Mouse (Mus musculus) testis, postnatal 10 days (tissue): ENCODE data around the gene B3gnt9.
"Not testable (repeated sequence)": the region's sequence is repeated elsewhere in the genome, so short reads cannot be mapped to it uniquely, and the experiment has no call there.

Source experiments
- DNase-seq: peaks from one replicate; pipeline ENCODE4 v3.0.0; 2021; ENCODE audit warnings: low spot score

B3gnt9 gene

GRCm38 (mm10) chr8:105258911-105259720 is 4.2 kb upstream of the B3gnt9 start:
- DNase-seq, result peak; percentile 55

DNA sequence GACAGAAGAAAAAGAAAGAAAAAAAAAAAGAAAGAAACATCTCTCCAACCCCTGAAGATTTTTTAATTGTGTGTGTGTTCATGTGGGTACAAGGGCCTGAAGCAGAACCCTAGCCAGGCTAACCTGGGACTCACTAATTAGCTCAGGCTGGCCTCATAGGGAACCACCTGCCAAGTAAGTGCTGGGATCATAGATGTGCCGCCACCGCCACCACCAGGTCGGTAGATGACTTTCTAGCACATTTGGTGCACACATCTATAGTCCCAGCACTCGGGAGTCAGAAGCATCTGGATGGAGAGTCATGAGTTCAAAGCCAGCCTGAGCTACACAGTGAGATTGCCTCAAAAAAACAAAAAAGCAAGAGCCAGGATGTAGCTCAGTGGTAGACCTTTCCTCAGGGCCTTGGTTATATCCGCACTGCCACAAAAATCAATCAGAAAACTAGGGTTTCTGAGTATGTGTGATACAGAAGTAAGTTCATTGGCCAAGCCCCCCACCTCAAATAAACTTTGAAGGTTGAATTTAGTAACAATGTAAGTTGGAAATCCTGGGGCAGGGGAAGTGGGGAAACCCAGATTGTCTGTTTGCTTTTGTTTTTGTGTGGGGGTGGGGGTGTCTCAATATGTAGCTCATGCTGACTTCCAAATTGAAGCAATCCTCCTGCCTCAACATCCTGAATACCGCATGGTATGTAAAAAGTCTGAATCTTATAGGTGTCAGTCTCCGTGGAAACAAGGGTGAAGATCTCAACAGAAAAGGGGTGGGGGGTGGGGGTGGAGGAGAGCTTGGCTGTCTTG is 2.6 kb upstream of the B3gnt9 start:
- peak; percentile 30 for DNase-seq

DNA sequence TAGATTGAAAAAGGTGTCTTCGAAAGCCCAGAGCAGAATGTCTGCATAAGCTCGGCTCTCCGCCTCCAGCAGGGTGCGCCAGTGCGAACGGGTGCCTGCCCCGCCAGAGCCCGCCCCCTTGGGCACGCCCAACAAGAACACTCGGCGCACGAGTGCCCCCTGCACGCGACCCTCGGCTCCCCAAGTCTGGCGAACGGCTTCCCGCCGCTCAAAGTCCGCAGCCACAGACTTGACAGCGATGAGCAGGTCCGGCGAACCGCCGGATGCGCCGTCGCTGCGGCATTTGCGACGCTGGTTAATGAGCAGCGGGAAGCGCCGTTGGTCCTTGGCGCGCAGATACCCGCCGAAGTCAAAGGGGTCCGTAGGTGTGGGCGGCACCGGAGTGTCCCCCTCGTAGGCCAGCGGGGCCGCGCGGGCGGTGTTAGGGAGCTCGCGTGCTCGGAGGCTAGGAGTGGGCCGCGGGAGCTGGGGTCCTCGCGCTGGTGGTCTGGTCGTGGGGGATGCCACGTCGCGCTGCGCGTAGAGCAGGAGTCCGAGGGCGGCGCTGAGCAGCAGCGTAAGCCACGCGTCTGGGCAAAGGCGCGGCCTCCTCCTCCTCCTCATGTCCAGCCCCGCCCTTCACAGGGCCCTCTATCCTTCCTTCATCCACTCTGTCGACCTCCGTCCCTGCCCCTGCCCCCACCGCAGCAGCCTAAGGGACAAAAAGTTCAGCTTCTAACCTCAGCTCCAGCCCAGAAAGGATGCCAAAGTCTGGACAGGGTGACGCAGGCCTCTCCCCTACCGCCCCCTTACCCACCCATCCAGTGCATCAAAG is 594 bp downstream of the B3gnt9 start:
- DNase-seq, result peak; percentile 97

DNA sequence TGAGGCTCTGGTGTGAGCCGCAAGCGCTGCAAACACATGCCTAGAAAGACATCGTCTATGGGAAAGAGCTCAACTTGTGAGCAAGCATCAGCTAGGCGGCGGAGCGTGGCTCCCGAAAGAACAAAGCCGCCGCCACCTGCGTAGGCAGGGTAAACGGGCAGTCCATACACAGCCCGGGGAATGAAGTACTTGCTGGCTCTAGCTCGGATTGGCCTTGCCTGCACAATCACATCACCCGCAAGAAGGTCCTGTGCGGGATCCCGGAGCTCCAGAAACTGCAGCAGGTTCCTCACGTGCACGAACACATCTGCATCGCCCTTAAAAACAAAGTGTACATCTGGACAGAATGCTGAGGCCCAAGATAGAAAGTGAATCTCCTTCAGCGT is 1.2 kb downstream of the B3gnt9 start:
- DNase-seq, result no peak

GRCm38 (mm10) chr8:105252680-105253537 is 2.0 kb downstream of the B3gnt9 start:
- DNase-seq, result no peak

DNA sequence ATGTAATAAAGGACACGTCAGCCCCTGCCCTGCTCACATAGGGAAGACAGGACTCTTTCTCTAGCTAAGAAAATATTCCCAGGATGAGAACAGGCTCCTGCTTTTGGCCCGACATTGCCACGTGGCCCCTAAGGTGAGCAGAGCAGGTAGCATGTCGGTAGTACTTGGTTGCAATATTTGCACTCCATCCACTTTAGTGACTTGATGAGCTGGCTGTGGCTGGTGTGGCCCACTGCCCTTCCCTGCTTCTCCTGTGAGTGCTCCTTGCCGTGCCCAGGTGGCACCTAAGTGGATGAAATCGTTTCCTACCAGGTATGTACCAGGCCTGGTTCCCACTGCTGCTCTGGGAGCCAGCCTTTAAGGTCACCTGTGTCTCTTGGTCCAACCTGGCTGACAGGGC is 3.0 kb downstream of the B3gnt9 start:
- no peak for DNase-seq

DNA sequence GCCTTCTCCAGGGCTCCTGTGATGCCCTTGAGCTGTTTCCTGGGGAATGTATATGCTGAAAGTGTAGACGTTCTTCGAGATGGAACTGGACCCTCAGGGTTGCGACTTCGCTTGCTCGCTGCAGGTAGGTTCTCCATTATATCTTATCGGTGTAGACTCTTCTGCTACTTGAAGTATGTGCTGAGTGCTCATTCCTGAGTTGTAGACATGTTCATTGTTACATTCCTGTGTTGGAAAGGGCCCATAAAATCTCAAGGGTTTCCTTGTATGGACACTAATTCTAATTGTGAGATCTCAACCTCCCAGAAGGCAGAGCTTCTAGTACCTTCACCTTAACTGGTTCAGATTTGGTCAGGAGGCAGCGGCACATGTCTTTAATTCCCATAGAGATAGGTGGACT is 13.9 kb downstream of the B3gnt9 start:
- DNase-seq, result no peak

DNA sequence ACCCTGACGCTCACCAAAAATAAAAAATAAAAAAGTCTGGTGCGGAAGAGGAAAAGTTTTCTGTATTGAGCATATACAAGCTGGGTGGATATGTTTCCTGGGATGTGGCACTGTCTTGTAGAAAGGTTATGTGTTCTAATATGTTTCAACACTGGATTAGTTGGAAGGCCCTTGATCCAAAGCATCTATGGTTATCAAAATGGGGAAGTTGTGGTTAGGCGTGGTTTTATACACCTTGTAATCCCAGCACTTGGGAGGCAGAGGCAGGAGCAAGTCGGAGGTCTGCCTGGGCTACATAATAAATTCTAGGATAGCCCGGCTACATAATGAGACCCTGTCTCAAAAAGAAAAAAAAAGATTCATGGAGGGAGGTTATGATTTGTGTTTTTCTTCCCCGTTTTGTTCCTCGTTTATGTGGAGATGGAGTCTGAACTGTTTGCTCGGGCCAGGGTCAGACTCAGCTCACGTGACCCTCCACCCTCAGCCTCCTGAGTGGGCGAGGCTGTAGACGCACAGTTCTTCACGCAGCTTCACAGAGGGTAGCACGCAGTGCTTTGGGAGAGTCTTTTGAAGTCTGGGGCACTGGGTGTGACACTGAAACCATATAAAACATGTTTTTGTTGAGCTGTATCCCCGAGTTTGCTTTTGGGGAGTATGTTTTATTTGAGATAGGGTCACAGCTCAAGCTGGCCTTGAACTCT is 17.4 kb downstream of the B3gnt9 start:
- DNase-seq, result no peak

GRCm38 (mm10) chr8:105235206-105235605 is 19.7 kb downstream of the B3gnt9 start:
- no peak for DNase-seq

- DNase-seq, result no peak
Measured at GRCm38 (mm10) chr8:105233126-105233935, 21.6 kb downstream of the B3gnt9 start.

DNA sequence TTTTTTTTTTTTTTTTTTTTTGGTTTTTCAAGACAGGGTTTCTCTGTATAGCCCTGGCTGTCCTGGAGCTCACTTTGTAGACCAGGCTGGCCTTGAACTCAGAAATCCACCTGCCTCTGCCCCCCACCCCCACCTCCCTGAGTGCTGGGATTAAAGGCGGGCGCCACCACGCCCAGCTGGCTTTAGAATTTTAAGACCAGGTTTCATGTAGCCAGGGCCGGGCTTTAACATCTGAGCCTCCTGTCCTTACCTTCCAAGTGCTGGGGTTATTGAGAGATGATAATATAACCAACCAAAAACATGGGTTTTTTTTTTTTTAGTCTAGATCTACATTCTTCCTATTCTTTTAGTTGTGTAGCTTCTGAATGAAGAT is 22.6 kb downstream of the B3gnt9 start:
- not testable (repeated sequence) for DNase-seq

- no peak for DNase-seq
Measured at GRCm38 (mm10) chr8:105231503-105232320, 23.2 kb downstream of the B3gnt9 start.

DNA sequence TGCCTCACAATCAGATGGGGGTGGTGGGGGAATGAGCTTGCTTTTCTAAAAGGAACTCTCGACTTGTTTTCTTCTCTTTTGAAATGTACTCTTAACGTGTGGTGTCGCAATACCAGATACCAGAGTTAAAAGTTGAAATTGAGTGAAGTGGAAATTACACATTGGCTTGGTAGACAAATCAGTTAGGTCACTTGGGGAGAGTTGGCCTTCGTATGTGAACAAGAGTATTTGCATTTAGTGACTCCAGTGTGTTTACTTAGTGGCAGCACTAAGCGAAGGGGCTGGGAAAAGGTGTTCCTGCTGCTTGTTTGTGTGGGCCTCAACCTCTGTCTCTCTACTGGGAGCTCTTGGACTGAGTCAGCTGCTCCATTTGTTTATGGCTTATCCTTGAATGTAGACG is 29.0 kb downstream of the B3gnt9 start:
- DNase-seq, result no peak

- no peak for DNase-seq
Measured at GRCm38 (mm10) chr8:105225272-105225593, 29.7 kb downstream of the B3gnt9 start.

DNA sequence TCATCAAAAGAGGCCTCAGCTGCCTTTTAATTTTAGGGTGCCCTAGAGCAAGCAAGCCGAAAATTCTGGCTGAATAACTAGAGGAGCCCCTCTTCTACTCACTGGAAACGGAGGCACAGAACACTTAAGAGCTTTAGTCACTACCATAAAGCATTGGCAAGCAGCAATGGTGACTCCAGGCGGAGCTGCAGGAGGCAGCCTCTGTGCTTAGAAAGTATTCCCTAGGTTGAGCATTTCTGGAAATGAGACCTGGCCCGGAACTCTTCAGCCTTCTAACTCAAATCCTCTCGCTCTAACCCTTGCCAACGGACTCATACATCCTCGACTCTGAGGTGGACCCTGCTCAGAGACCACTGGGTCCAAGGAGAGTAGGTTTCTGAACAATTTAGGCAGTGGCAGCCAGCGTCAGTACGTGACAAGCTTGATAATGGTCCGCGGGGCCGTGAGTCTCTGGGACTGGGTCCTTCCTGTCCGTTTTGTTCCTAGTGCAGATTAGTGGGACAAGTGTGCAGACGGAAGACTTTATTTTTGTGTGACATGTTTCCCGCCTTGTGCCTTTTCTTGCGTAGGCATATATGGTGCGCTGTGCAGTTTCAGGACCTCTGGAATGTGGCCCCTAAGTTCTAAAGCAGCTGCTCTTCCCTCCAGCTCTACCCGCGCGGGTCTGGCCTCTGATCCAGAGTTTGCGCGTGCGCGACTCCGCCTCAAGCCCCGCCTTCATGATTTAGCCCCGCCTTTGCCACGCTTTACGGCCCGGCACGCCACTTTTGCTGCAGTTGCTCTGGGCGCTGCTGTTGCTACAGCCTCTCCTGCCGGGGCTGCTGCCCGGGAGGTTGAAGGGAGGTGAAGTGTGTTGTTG is 30.3 kb downstream of the B3gnt9 start, which contains the start of gene D230025D16Rik:
D230025D16Rik (plus strand) TSS at position 733 of the 859 bp plus-strand sequence.
- peak; percentile 98 for DNase-seq

DNA sequence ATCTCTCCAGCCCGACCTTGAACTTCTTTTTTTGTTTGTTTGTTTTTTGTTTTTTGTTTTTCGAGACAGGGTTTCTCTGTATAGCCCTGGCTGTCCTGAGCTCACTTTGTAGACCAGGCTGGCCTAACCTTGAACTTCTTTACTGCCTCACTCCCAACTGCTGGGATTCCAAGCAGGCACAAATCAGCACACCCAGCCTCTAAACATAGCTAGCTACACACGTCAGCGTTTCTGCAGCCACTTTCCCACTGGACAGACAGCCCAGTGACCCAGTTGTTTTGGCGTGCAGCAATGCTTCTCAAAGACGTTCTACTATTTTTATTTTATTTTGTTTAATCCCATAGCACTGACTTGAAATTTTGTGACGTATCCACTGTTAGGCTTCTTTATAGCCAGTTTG is 31.1 kb downstream of the B3gnt9 start:
- DNase-seq, result no peak

- no peak for DNase-seq
Measured at GRCm38 (mm10) chr8:105217926-105218522, 36.9 kb downstream of the B3gnt9 start.

DNA sequence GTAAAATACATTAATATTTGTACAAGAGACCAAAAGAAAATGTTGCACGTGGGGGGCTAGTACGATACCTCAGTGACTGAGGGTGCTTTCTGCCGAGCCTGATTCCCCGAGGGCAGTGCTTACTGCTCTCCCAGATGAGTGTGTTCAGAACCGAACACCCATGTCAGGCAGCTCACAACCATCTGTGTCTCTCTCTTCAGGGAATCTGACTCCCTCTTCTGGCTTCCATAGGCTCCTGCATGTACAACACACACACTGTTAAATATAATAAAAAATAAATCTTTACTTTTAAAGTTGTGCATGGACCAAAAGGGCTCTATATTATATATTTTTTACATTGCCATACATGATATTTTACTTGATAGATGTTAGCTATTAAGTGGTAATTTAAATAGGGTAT is 40.8 kb downstream of the B3gnt9 start:
- DNase-seq, result no peak
